Mouse (Mus musculus): Measurements from ENCODE around the gene Gm20521. TPM values are rescaled to one million over a fixed set of nuclear protein-coding genes. Genes with fewer than 3 reads are reported as not detected.

Gene Gm20521
- polyA plus RNA-seq, 1 experiment from 2014 or later: 0.98 TPM

GRCm38 (mm10) chr14:54897445-54897844 lies 14.2 kb downstream of the Gm20521 start:
- Histone ChIP-seq H3K4me2 (replicated peaks; ENCODE audit: low read depth, low read length) (no peak overlapping the region), H3K36me3 (ENCODE audit: insufficient read depth, low read length) (0 out of 2 replicates have a peak, but pooled peaks cover 5% of the 10 kb centered on the region), H3K9ac (replicated peaks; ENCODE audit: low read depth) (no peak overlapping the region), H3K27me3 (replicated peaks; ENCODE audit: insufficient read depth, low read length) (no peaks in the 10 kb centered on the region), H3K4me1 (ENCODE audit: insufficient read depth, low read depth, low read length) (peaks cover 8% of the 10 kb centered on the region; the same call in 1 of the 2 replicates), H3K27ac (ENCODE audit: low read length) (no peak overlapping the region), H3K4me3 (ENCODE audit: low read depth, low read length) (no peak overlapping the region), H3K9me3 (ENCODE audit: low read length) (no peaks in the 10 kb centered on the region)
- no peak for TF ChIP-seq CTCF (IDR thresholded peaks at IDR 0.05)
- TF ChIP-seq EP300 (IDR thresholded peaks at IDR 0.05): no peak
- no peak for ATAC-seq
- DNase-seq (ENCODE audit: low spot score): no peak
- WGBS: 45% methylated on average over 2 of the region's 2 CpGs

GRCm38 (mm10) chr14:54900383-54900782 lies 17.1 kb downstream of the Gm20521 start:
- 0 out of 2 replicates have a peak, but pooled peaks have one; percentile 16 for TF ChIP-seq EP300 (IDR thresholded peaks at IDR 0.05)
- TF ChIP-seq CTCF (IDR thresholded peaks at IDR 0.05): peak; percentile 88
- H3K9me3 ChIP-seq (ENCODE audit: low read length): no peaks in the 10 kb centered on the region
- H3K4me1 ChIP-seq (ENCODE audit: insufficient read depth, low read depth, low read length): no peaks in the 10 kb centered on the region
- no peak overlapping the region for H3K9ac ChIP-seq (replicated peaks; ENCODE audit: low read depth)
- WGBS: 0% methylated on average over 3 of the region's 3 CpGs
- H3K27me3 ChIP-seq (replicated peaks; ENCODE audit: insufficient read depth, low read length): no peaks in the 10 kb centered on the region
- no peak overlapping the region for H3K4me2 ChIP-seq (replicated peaks; ENCODE audit: low read depth, low read length)
- 0 out of 2 replicates have a peak, but pooled peaks cover 5% of the 10 kb centered on the region for H3K36me3 ChIP-seq (ENCODE audit: insufficient read depth, low read length)
- peak; percentile 95 for DNase-seq (ENCODE audit: low spot score)
- ATAC-seq: peak; percentile 88
- no peak overlapping the region for H3K4me3 ChIP-seq (ENCODE audit: low read depth, low read length)
- H3K27ac ChIP-seq (ENCODE audit: low read length): no peak overlapping the region

- Histone ChIP-seq H3K4me3 (ENCODE audit: low read depth, low read length) (no peak overlapping the region), H3K36me3 (ENCODE audit: insufficient read depth, low read length) (no peaks in the 10 kb centered on the region; the same call in 1 of the 2 replicates), H3K27me3 (replicated peaks; ENCODE audit: insufficient read depth, low read length) (no peaks in the 10 kb centered on the region), H3K9ac (replicated peaks; ENCODE audit: low read depth) (no peak overlapping the region), H3K27ac (ENCODE audit: low read length) (no peak overlapping the region), H3K9me3 (ENCODE audit: low read length) (no peaks in the 10 kb centered on the region), H3K4me1 (ENCODE audit: insufficient read depth, low read depth, low read length) (no peaks in the 10 kb centered on the region), H3K4me2 (replicated peaks; ENCODE audit: low read depth, low read length) (no peak overlapping the region)
- DNase-seq (ENCODE audit: low spot score) (no peak), ATAC-seq (no peak)
- WGBS: 92% methylated on average over 4 of the region's 4 CpGs
- no peak for TF ChIP-seq CTCF (IDR thresholded peaks at IDR 0.05)
- no peak for TF ChIP-seq EP300 (IDR thresholded peaks at IDR 0.05)
Measured at GRCm38 (mm10) chr14:54903641-54904040, 20.4 kb downstream of the Gm20521 start.

- Histone ChIP-seq H3K36me3 (ENCODE audit: insufficient read depth, low read length) (no peaks in the 10 kb centered on the region; the same call in 1 of the 2 replicates), H3K9me3 (ENCODE audit: low read length) (no peaks in the 10 kb centered on the region), H3K4me1 (ENCODE audit: insufficient read depth, low read depth, low read length) (no peaks in the 10 kb centered on the region; the same call in 1 of the 2 replicates), H3K27ac (ENCODE audit: low read length) (no peak overlapping the region), H3K9ac (replicated peaks; ENCODE audit: low read depth) (no peak overlapping the region), H3K4me2 (replicated peaks; ENCODE audit: low read depth, low read length) (no peak overlapping the region), H3K4me3 (ENCODE audit: low read depth, low read length) (no peak overlapping the region), H3K27me3 (replicated peaks; ENCODE audit: insufficient read depth, low read length) (no peaks in the 10 kb centered on the region)
- 73% methylated on average over 7 of the region's 7 CpGs for WGBS
- DNase-seq (ENCODE audit: low spot score): no peak
- no peak for ATAC-seq
- TF ChIP-seq CTCF (IDR thresholded peaks at IDR 0.05) (no peak), EP300 (IDR thresholded peaks at IDR 0.05) (no peak)
Measured at GRCm38 (mm10) chr14:54908682-54909081, 25.4 kb downstream of the Gm20521 start.

- Histone ChIP-seq H3K9ac (replicated peaks; ENCODE audit: low read depth) (peak overlapping the region; percentile 59), H3K4me1 (ENCODE audit: insufficient read depth, low read depth, low read length) (no peaks in the 10 kb centered on the region; the same call in 1 of the 2 replicates), H3K9me3 (ENCODE audit: low read length) (no peaks in the 10 kb centered on the region), H3K27me3 (replicated peaks; ENCODE audit: insufficient read depth, low read length) (no peaks in the 10 kb centered on the region), H3K36me3 (ENCODE audit: insufficient read depth, low read length) (no peaks in the 10 kb centered on the region; the same call in 1 of the 2 replicates), H3K27ac (ENCODE audit: low read length) (no peak overlapping the region), H3K4me2 (replicated peaks; ENCODE audit: low read depth, low read length) (peak overlapping the region; percentile 100), H3K4me3 (ENCODE audit: low read depth, low read length) (peak overlapping the region; percentile 80)
- DNase-seq (ENCODE audit: low spot score): peak; percentile 39
- TF ChIP-seq CTCF (IDR thresholded peaks at IDR 0.05) (no peak), EP300 (IDR thresholded peaks at IDR 0.05) (no peak)
- peak; percentile 58 for ATAC-seq
- 3% methylated on average over 54 of the region's 69 CpGs for WGBS
Measured at GRCm38 (mm10) chr14:54912109-54912850, 29.0 kb downstream of the Gm20521 start.

- no peaks in the 10 kb centered on the region; the same call in 1 of the 2 replicates for H3K4me1 ChIP-seq (ENCODE audit: insufficient read depth, low read depth, low read length)
- H3K36me3 ChIP-seq (ENCODE audit: insufficient read depth, low read length): no peaks in the 10 kb centered on the region; the same call in 1 of the 2 replicates
- DNase-seq (ENCODE audit: low spot score) (peak; percentile 78), ATAC-seq (peak; percentile 87)
- TF ChIP-seq CTCF (IDR thresholded peaks at IDR 0.05) (peak; percentile 10; the same call in 1 of the 2 replicates), EP300 (IDR thresholded peaks at IDR 0.05) (no peak)
- peak within 1 kb of the TSS; percentile 100 for H3K4me2 ChIP-seq (replicated peaks; ENCODE audit: low read depth, low read length)
- H3K27me3 ChIP-seq (replicated peaks; ENCODE audit: insufficient read depth, low read length): no peaks in the 10 kb centered on the region
- peak within 1 kb of the TSS; percentile 59 for H3K9ac ChIP-seq (replicated peaks; ENCODE audit: low read depth)
- 0% methylated on average over 25 of the region's 28 CpGs for WGBS
- H3K9me3 ChIP-seq (ENCODE audit: low read length): no peaks in the 10 kb centered on the region
- peak within 1 kb of the TSS; percentile 80 for H3K4me3 ChIP-seq (ENCODE audit: low read depth, low read length)
- no peak within 1 kb of the TSS for H3K27ac ChIP-seq (ENCODE audit: low read length)
Measured at GRCm38 (mm10) chr14:54912886-54913285, 29.6 kb downstream of the Gm20521 start, which contains the start of gene Slc22a17. Gene Slc22a17, minus strand, starts transcription at chr14:54913132.

All from lung, postnatal 0 days (tissue).